Mouse (Mus musculus) layer of hippocampus, adult 18-20 months (tissue): ENCODE data around the gene Rcan3. TPM values are rescaled to one million over a fixed set of nuclear protein-coding genes. Genes with fewer than 3 reads are reported as not detected.

Experiments used
- DNase-seq, 2 experiments: peaks; one replicate each; pipeline ENCODE4 v3.0.0; 2022; ENCODE audit warnings: low spot score in 2 of 2
- total RNA-seq, 2 experiments: library from RNA; stranded (reverse); gene quantifications; 2 replicates each; pipeline ENCODE4 v1.2.3; 2021

The Rcan3 gene
- total RNA-seq, 2 experiments from 2014 or later = 24.1 to 25.9 TPM

- no peak for DNase-seq
Measured at GRCm38 (mm10) chr4:135416367-135416766, 17.3 kb downstream of the Rcan3 start.

- no peak for DNase-seq
Measured at GRCm38 (mm10) chr4:135413491-135413890, 20.2 kb downstream of the Rcan3 start.

- DNase-seq = peak in 1 of 2 experiments; percentile 51
Measured at GRCm38 (mm10) chr4:135411633-135412032, 22.0 kb downstream of the Rcan3 start.

DNA sequence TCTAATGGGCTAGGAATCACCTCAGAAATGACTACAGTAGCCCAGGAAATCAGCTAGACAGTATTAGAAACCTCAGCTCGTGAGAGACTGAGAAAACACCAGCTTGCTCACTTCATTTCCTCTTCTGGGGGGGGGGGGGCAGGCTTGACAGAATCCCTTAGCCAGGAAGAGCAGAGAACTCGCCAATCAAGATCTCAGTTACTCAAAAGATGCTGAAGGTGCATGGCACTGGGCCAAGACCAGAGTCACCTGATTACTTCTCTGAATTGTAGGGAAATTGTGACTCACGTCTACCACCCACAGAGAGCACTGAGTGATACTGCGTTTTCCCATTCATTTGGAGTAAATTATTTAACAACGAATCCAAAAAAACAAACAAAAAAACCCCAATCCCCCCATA, 27.5 kb downstream of the Rcan3 start:
- peak in 1 of 2 experiments; percentile 16 for DNase-seq

DNA sequence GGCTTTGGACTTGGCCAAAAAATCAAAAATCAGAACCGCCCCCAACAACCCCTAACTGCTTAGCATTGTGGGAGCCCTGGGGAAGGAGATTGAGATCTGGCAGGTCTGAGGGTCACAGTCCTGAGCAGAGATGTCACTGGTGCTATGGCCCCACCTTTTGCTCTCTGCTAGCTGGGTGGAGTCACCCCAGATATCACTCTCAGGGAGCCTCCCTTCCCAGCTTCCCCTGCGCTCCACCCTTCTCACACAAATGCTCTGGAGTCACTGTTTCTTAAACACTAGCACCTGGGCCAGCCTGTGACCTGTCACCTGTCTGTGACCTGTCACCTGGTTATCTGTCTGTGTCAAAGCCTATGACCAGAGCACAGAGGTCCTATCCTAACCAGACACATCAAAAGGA, 28.7 kb downstream of the Rcan3 start:
- DNase-seq = no peak

- DNase-seq = no peak
Measured at GRCm38 (mm10) chr4:135404048-135404447, 29.6 kb downstream of the Rcan3 start.

- DNase-seq = no peak
Measured at GRCm38 (mm10) chr4:135401881-135402280, 31.8 kb downstream of the Rcan3 start.

GRCm38 (mm10) chr4:135397991-135398390, 35.7 kb downstream of the Rcan3 start, which contains the start of gene Ncmap:
Gene Ncmap, minus strand, starts transcription at chr4:135398227.
- DNase-seq = no peak

DNA sequence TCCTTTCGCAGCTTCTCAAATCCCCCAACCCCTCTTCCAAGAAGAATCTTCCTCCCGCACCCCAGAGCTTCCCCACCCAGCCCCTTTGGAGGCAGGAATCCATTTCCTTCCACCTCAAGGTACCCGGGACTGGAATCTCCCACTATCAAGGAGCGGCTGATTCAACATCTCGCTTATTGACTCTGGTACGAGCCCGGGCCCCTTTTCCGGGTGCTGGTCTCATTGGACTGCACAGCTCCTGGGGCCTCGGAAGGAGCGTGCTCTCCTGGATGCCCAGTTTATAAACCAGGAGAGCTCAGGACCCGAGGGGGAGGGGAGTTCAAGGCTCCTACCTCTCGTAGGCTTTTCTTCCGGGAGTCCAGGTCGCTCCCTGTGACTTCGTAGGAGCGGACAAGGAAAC, 36.1 kb downstream of the Rcan3 start:
- DNase-seq = no peak

GRCm38 (mm10) chr4:135396303-135396702, 37.4 kb downstream of the Rcan3 start:
- no peak for DNase-seq

GRCm38 (mm10) chr4:135395375-135395774, 38.3 kb downstream of the Rcan3 start:
- no peak for DNase-seq

DNA sequence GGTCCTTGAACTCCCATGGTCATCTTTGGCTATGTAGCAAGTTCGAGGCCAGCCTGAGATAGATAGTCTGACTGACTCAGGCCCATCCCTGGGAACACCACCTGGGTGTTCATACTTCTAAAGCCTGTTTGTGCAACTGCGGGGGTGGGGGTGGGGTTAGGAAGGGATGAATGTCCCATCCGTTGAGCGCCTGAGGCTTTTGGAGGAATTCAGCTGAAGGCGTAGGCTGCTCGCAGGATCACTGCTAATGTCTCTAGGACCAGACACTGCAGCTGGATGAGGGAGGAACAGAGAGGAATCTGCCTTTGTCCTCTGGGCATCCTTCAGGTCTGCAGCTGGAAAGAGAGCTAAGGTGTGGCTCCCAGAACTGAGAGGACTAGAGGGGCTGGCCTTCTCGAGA, 39.0 kb downstream of the Rcan3 start:
- DNase-seq = no peak

DNA sequence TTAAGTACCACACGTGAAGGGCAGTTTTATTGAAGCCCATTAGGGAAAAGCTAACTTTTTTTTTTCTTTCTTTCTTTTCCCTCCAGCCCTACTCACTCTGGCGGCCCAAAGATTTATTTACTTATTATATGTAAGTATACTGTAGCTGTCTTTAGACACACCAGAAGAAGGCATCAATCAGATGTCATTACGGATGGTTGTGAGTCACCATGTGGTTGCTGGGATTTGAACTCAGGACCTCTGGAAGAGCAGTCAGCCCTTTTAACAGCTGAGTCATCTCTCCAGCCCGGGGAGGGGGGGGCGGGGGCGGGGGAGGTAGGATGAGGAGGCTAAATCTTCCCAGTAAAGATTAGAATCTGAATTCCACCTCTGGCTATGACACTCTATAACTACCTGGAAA, 40.3 kb downstream of the Rcan3 start:
- no peak for DNase-seq

DNA sequence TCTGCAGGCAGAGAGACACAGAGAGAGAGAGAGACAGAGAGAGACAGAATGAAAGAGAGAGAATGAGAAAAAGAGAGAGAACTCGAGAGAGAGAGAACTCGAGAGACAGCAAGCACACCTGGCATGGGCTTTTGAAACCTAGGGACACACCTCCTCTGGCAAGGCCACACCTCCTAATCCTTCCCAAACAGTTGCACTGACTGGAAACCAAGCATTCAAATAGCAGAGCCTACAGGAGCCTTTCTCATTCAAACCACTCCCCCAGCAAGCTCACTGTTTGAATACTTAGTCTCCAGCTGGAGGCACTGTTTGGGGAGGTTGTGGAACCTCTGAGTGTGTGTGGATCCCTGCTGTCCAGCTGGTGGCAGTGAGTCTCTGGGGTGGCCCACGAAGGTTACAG, 40.9 kb downstream of the Rcan3 start:
- no peak for DNase-seq

DNA sequence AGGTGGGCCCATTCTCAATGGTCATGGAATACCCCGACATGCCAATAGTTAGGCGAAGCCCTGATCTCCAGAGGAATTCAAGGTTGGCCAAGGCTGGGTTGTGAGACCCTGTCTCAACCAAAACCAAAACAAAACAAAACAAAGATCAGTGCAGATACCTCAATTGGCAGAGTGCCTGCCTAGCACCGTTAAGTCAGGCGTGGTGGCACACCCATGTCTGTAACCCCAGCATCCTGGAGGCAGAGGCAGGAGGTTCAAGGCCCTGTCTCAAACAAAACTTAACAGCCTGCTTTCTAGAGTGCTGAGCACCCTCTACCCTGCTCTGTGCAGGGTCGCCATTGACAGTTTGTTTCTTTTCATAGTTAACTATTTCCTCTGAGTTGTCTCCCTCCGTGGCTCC, 42.6 kb downstream of the Rcan3 start:
- no peak for DNase-seq

GRCm38 (mm10) chr4:135385614-135386013, 48.0 kb downstream of the Rcan3 start:
- DNase-seq = no peak

DNA sequence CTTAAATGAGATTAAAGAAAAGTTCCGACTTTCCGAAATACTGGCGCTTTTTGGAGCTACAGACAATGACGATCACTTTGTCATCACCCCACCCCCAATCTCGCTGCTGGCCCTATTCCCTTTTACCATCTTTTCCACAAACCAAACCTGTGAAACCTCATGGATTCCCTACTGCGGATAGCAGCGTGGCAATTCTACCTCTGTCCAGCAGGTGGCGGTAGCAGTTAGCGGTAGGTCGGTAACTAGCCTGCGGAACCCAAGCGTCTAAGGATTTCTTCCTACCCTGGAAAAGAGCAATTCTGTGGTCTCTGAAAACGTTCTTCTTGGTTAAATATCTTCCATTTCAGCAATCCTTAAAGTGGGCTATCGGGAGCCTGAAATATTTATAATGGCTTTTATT, 51.3 kb downstream of the Rcan3 start:
- DNase-seq = peak; percentile 40 to 77

- no peak for DNase-seq
Measured at GRCm38 (mm10) chr4:135381355-135381754, 52.3 kb downstream of the Rcan3 start.

DNA sequence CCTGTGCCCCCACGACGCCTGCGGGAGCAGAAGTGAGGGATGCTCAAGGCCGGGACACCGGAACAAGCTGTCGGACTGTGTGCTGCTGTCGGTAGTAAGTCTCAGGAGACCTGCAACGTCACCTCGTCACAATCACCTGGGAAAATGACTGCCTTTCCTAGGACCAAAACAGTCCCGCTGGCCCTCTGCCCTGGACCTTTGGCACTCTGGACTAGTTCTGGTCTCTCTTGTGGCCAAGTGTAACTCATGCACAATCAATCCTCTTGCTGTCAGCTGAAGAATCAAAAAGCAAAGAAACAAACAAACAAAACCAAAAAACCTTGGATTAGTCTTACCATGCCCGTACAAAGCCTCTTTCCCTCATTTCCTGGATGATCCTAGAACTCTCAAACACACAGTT, 56.4 kb downstream of the Rcan3 start:
- no peak for DNase-seq

DNA sequence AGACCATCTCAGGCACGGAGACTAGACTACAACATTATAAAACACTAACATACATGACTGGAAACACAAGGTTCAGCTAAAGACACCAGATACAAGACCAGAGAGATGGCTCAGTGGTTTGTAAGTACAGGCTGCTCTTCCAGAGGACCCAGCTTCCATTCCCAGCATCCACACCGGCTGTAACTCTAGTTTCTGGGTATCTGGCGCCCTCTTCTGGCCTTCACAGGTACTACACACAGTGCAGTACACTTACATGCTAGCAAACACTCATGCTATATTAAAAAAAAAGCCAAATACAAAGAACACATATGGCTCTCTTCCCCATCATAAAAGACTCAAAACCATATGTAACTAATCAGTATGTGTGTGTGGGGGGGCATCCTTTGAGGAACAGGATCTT, 58.2 kb downstream of the Rcan3 start:
- DNase-seq = no peak

GRCm38 (mm10) chr4:135373299-135373698, 60.4 kb downstream of the Rcan3 start:
- DNase-seq = no peak

DNA sequence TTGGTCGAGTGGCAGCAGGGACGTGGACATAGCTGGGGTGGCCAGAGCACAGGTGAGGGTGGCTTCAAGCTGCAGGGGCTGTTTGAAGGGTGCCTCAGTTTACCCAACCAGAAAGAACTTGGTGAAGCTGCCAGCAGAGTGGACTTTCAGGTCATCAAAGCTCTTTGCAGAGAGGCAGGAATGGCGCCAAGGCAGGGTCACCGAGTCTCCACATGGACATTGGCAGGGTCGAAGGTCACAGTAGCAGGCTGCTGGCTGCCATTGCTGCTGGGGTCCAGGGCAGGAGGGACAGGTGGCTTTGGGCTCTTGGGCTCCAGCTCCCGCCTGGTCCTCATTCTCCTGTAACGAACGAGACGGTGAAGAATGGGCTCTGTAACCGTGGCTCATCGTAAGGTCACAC, 63.3 kb downstream of the Rcan3 start:
- DNase-seq = no peak

DNA sequence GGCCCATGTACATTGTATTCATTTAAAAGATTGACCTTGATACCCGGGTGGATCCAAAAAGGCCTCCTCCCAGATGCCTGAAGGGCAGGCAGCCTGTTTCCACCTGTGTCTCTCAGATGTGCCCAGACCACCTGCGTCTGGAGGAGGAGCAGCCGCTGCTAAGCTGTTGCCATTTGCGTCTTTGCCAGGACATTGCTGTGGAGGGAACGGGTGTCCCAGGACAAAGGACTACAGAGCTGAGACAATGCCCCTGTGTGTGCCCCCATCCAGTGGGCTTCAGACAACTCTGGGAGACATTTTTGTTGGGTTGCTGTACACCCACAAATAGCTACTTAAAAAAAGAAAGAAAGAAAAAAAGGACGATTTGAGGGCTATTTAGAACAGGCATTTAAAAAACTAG, 70.8 kb downstream of the Rcan3 start:
- DNase-seq = peak in 1 of 2 experiments; percentile 13
